Mouse (Mus musculus): Measurements from ENCODE around the gene Cnga4.

DNA sequence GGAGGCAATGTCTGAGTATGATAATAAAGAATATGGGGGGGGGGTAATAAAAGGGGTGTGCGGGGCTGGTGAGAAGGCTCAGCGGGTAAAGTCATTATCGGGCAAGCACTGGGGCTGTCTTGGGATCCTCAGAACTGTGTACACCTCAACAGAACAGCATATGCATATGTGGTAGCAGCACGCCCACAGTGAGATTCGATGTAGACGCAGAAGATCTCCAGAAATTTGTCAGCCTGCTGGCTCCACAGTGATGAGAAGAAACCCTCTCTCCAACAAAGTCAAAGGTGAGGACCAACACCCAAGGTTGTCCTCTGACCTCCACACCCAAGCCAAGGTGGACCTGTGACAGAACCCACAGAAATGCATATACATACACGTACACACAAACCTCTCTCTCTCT is 12.2 kb downstream of the Cnga4 start:
- TF ChIP-seq CTCF (IDR thresholded peaks at IDR 0.05; ENCODE audit: control insufficient read depth, insufficient read depth, insufficient replicate concordance, low read depth, low read length) (no peak), POLR2A (IDR thresholded peaks at IDR 0.05; ENCODE audit: control insufficient read depth, low read depth, low read length) (no peak)

Measured in testis, adult 2 months (tissue).